Mouse (Mus musculus) erythroblast, embryonic 14.5 days (primary cell): Measurements from ENCODE around the gene Cebpz.

Source experiments
- GATA1 ChIP-seq: IDR thresholded peaks from 2 replicates; pipeline ENCODE4 v1.6.1; 2012; ENCODE audit warnings: low read length, inconsistent platforms, mixed read lengths
- TAL1 ChIP-seq: IDR thresholded peaks from 3 replicates; pipeline ENCODE4 v1.6.1; 2012; ENCODE audit warnings: low read length, inconsistent platforms, mixed read lengths

DNA sequence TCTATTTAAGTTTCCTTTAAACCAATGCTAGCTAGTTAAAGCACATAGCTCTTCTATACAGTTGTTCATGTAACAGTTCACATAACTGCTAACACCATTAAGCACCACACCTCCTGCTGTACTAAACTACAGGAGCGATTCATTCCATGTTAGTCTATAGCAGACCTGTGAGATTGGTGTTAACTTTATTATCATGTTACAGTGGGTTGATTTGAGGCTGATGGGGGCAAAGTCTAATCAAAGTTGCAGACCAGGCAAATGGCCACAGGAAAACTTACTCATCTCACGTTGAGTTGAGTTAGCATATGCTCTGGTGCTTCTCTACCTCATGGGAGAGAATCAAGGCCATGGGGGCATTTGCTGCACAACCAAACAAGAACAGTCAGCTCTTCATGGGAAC lies 27.5 kb downstream of the Cebpz start:
- no peak for TF ChIP-seq GATA1
- TF ChIP-seq TAL1 = no peak
